Mouse (Mus musculus) frontal cortex, adult 2 months (tissue): ENCODE results near the gene Olfr342. TPM values are rescaled to one million over a fixed set of nuclear protein-coding genes. Genes with fewer than 3 reads are reported as not detected.

Experiments
- DNase-seq, 2 experiments: peaks; one replicate each; pipeline ENCODE4 v3.0.0; 2022; ENCODE audit warnings: low spot score in 1 of 2; ENCODE audit errors: extremely low spot score in 1 of 2
- polyA plus RNA-seq: library from polyadenylated mRNA; depleted of rRNA; stranded (reverse); fragments of >200 nt; gene quantifications from 2 replicates; pipeline ENCODE4 v1.2.3, GENCODE M21; 2012; rRNA removed

Gene Olfr342
- polyA plus RNA-seq, result not detected in 2 replicates

DNA sequence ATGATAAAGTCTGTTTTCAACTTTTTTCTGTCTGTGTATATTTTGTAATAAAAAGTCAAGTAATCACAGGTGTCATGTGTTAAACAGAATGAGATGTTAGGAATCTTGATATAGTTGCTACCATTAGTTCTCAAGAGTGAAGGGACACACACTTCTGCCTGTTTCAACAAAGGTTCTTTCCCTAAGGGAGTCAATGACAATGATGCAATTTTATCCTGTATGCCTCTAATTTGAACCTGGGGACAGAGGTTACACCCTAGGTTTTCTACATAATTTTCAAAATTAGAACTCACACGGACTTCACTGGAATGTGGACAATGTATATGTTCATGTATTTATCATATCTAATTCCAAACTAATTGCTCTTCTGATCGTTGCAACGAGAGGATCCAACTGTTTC is at the start of gene Olfr342:
Gene Olfr342 (plus strand): TSS at position 301 of the 400 bp plus-strand sequence.
- DNase-seq, result no peak

DNA sequence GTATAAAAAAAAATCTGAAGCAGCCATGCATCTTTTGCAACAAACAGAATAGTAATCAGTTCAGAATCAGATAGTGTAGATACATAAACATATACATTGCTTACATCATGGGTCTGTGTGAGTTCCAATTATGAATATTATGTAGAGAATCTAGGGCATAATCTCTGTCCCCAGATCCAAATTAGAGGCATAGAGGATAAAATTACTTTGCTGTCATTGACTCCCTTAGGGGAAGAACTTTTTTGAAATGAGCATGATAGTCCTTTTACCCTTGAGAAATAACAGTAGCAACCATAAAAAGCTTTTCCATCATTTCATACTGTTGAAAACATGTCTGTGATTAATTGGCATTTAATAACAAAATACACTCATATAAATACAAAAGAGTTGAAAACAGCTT is 42.4 kb upstream of the Olfr342 start, which contains the start of gene Olfr341:
Gene Olfr341 (minus strand): TSS at position 101 of the 400 bp plus-strand sequence.
- no peak for DNase-seq

DNA sequence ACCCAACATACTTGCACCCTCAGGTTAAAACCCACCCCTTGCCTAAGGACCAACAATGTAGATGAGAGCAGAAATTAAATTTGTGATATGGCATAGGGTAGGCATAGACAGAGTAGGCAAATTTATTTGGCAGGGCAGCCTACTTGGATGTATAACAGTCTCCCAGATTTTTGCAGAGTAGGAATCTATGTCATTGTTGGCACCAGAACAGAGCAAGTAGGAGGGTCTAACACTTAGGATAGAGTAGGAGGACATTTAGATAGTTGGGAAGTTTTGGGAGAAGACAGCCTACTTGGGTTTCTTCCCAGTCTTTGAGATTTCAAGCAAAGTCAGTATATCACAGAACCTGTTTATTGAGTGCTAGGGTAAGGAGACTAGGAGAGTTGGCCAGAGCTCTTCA is 40.4 kb downstream of the Olfr342 start:
- peak in 1 of 2 experiments; percentile 5 for DNase-seq

DNA sequence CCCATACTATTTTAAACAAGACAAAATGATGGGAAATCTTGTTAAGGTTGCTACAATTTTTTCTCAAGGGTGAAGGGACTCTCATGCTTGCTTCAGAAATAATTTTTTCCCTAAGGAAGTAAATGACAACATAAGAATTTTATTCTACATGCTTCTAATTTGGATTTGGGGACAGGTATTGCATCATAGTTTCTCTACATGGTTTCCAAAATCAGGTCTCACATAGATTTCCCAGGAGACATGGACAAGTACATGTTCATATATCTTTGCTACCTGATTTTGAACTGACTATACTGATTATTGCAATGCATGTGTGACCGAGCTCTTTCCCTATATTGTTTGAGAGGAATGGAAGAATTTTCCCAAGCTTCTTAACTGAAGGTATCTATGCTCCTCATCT is 41.6 kb downstream of the Olfr342 start, which contains the start of gene Olfr344:
Gene Olfr344 (plus strand): TSS at position 301 of the 400 bp plus-strand sequence.
- DNase-seq, result no peak

DNA sequence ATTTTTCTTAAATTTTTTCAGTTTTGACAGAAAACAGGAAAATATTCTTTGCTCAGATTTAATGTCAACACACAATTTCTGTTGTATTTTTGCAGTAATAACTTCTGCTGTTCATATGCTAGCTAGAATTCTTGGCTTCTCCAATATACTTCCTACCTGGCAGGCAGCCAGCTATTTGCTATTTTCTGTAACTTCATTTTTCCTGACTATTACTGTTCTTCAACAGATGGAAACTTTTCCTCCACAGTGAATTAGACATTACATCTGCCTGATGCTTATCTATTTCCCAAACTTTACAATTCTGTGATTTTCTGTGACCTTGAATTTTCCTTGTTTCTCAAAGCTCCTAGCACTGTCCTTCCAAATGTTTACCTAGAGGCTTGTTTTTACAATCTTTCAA is 42.2 kb downstream of the Olfr342 start:
- peak in 1 of 2 experiments; percentile 1 for DNase-seq

DNA sequence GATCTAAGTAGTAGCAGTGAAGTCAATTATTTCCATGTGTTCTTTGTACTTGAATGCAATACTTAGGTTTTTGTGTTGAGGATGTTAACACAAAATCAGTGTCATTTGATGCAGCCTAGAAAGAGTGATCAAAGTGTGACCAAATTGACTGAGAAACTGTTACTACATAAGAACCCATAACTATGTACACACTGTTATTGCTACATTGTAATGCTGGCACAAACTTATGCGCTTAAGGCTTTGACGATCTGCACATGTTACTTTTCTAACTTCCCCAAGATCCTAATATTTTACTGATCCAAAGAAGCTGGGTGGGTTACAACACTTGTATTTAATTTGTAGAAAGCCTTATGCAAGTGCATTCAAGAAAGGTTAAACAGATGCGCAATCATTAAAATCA is 43.0 kb downstream of the Olfr342 start:
- no peak for DNase-seq

Other genes with a start within 250 kb of the Olfr342 start
- gene Olfr338, start 151.5 kb upstream of the Olfr342 start, polyA plus RNA-seq, result 0.02 TPM in 1 of 2 replicates, not detected in the other
- gene Olfr339, start 106.1 kb upstream of the Olfr342 start, polyA plus RNA-seq, result not detected in 2 replicates
- not detected in 2 replicates for gene Olfr340, start 72.4 kb upstream of the Olfr342 start, polyA plus RNA-seq
- gene Olfr341, start 42.5 kb upstream of the Olfr342 start, polyA plus RNA-seq, result not detected in 2 replicates
- gene Olfr344, start 41.7 kb downstream of the Olfr342 start, polyA plus RNA-seq, result not detected in 2 replicates
- not detected in 2 replicates for gene Olfr345, start 115.0 kb downstream of the Olfr342 start, polyA plus RNA-seq
- gene Olfr346, start 160.8 kb downstream of the Olfr342 start, polyA plus RNA-seq, result not detected in 2 replicates
- not detected in 2 replicates for gene Olfr347, start 206.9 kb downstream of the Olfr342 start, polyA plus RNA-seq